Mouse (Mus musculus) heart, adult 18-20 months (tissue): ENCODE measurements around the gene Dnah2. TPM values are rescaled to one million over a fixed set of nuclear protein-coding genes. Genes with fewer than 3 reads are reported as not detected.

Experiments
- DNase-seq, 2 experiments: peaks; one replicate each; pipeline ENCODE4 v3.0.0; 2021 to 2022; ENCODE audit warnings: mixed read lengths in 1 of 2
- total RNA-seq, 2 experiments: library from RNA; stranded (reverse); gene quantifications; 2 replicates each; pipeline ENCODE4 v1.2.3; 2021

Gene Dnah2
- total RNA-seq, 2 experiments from 2014 or later: 0.10 to 0.51 TPM

- no peak for DNase-seq
These were observed 20.9 kb downstream of the Dnah2 start for GRCm38 (mm10) chr11:69528031-69528390.

GRCm38 (mm10) chr11:69527098-69528030, 21.5 kb downstream of the Dnah2 start:
- DNase-seq: no peak

- DNase-seq: no peak
These were observed 22.3 kb downstream of the Dnah2 start for GRCm38 (mm10) chr11:69526631-69527030.

GRCm38 (mm10) chr11:69525661-69526060, 23.2 kb downstream of the Dnah2 start:
- no peak for DNase-seq

GRCm38 (mm10) chr11:69523651-69524050, 25.3 kb downstream of the Dnah2 start:
- DNase-seq: no peak

GRCm38 (mm10) chr11:69521526-69522149, 27.3 kb downstream of the Dnah2 start:
- no peak for DNase-seq

GRCm38 (mm10) chr11:69519976-69520375, 28.9 kb downstream of the Dnah2 start:
- no peak for DNase-seq

GRCm38 (mm10) chr11:69516661-69517060, 32.2 kb downstream of the Dnah2 start:
- peak in 1 of 2 experiments; percentile 14 for DNase-seq

- no peak for DNase-seq
These were observed 32.7 kb downstream of the Dnah2 start for GRCm38 (mm10) chr11:69516151-69516640.

- peak; percentile 63 to 80 for DNase-seq
These were observed 35.1 kb downstream of the Dnah2 start for GRCm38 (mm10) chr11:69513840-69514239.

GRCm38 (mm10) chr11:69510796-69511496, 38.0 kb downstream of the Dnah2 start:
- peak; percentile 30 to 33 for DNase-seq

- peak; percentile 58 to 80 for DNase-seq
These were observed 45.0 kb downstream of the Dnah2 start for GRCm38 (mm10) chr11:69503863-69504280.

GRCm38 (mm10) chr11:69501555-69501954, 47.4 kb downstream of the Dnah2 start:
- DNase-seq: no peak

- DNase-seq: no peak
These were observed 49.8 kb downstream of the Dnah2 start for GRCm38 (mm10) chr11:69499140-69499539.

- no peak for DNase-seq
These were observed 57.2 kb downstream of the Dnah2 start for GRCm38 (mm10) chr11:69491711-69492110.

- DNase-seq: no peak
These were observed 58.0 kb downstream of the Dnah2 start for GRCm38 (mm10) chr11:69490898-69491297.

GRCm38 (mm10) chr11:69487474-69487873, 61.4 kb downstream of the Dnah2 start:
- DNase-seq: no peak

- DNase-seq: no peak
These were observed 71.3 kb downstream of the Dnah2 start for GRCm38 (mm10) chr11:69477645-69478044.

- no peak for DNase-seq
These were observed 72.1 kb downstream of the Dnah2 start for GRCm38 (mm10) chr11:69476802-69477201.

- no peak for DNase-seq
These were observed 74.2 kb downstream of the Dnah2 start for GRCm38 (mm10) chr11:69474737-69475136.

- no peak for DNase-seq
These were observed 76.2 kb downstream of the Dnah2 start for GRCm38 (mm10) chr11:69472687-69473086.

- DNase-seq: no peak
These were observed 77.4 kb downstream of the Dnah2 start for GRCm38 (mm10) chr11:69471491-69471890.

- DNase-seq: no peak
These were observed 79.6 kb downstream of the Dnah2 start for GRCm38 (mm10) chr11:69469301-69469700.
